Mouse (Mus musculus) embryonic fibroblast, embryonic 13.5 days (primary cell): ENCODE data around the gene Zc3h12d.
"Not testable (repeated sequence)": the region's sequence is repeated elsewhere in the genome, so short reads cannot be mapped to it uniquely, and the experiment has no call there.

Experiments
- CTCF ChIP-seq: IDR thresholded peaks from 2 replicates; pipeline ENCODE4 v1.5.1; 2011; ENCODE audit warnings: mild to moderate bottlenecking, control low read depth, low read length, moderate library complexity, borderline replicate concordance; ENCODE audit not compliant: insufficient read depth
- POLR2A ChIP-seq: IDR thresholded peaks from 2 replicates; pipeline ENCODE4 v1.6.1; 2011; ENCODE audit warnings: low read depth, mild to moderate bottlenecking, control low read depth, low read length, moderate library complexity

- not testable (repeated sequence) for TF ChIP-seq CTCF, POLR2A
Measured at GRCm38 (mm10) chr10:7880283-7880682, 48.0 kb downstream of the Zc3h12d start.
